Mouse (Mus musculus) lung, embryonic 16.5 days (tissue): Measurements from ENCODE around the gene Tnfrsf11a. TPM values are rescaled to one million over a fixed set of nuclear protein-coding genes. Genes with fewer than 3 reads are reported as not detected.

ENCODE experiments used
- polyA plus RNA-seq: library from polyadenylated mRNA; unstranded; fragments of >200 nt; fragmentation: Nextera tagmentation; extraction: Ambion mirVana; gene quantifications from 2 replicates; pipeline ENCODE4 v1.2.1, GENCODE M21; 2015

The Tnfrsf11a gene
- polyA plus RNA-seq, 1 experiment from 2014 or later: 1.4 TPM

Other genes starting within 250 kb of the Tnfrsf11a start
- 16.2 and 17.3 TPM in 2 replicates for gene Pign, start 117.0 kb upstream of the Tnfrsf11a start, polyA plus RNA-seq
- 21.2 and 23.9 TPM in 2 replicates for gene Relch, start 116.9 kb upstream of the Tnfrsf11a start, polyA plus RNA-seq
- 1.9 and 2.3 TPM in 2 replicates for gene Zcchc2, start 209.7 kb downstream of the Tnfrsf11a start, polyA plus RNA-seq